Mouse (Mus musculus) lung, postnatal 14 days (tissue): ENCODE data around the gene Lepr.

Experiments
- DNase-seq: peaks from one replicate; pipeline ENCODE4 v3.0.0; 2021

The Lepr gene

GRCm38 (mm10) chr4:101717367-101718121 is at the start of gene Lepr:
TSS of gene Lepr (plus strand) at chr4:101717404.
- peak; percentile 46 for DNase-seq

DNA sequence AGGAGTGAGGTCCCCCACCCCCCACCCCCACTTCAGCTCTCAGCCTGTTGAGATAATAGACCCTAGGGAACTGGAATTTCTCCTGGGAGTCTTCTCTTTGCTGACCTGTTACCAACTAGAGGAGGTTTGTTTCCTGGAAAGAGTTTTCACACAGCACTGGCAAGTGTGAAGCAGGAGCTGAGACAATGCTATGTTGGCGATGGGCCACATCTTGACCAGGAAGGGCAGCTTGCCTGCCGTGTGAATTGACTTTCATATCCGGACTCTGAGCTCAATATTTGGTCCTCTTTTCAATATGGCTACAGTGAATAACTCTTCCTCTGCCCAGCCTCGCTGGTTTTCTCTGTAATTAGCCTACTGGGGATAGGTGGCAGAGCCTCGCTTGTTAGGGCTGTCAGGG is 48.0 kb upstream of the Lepr start:
- no peak for DNase-seq

DNA sequence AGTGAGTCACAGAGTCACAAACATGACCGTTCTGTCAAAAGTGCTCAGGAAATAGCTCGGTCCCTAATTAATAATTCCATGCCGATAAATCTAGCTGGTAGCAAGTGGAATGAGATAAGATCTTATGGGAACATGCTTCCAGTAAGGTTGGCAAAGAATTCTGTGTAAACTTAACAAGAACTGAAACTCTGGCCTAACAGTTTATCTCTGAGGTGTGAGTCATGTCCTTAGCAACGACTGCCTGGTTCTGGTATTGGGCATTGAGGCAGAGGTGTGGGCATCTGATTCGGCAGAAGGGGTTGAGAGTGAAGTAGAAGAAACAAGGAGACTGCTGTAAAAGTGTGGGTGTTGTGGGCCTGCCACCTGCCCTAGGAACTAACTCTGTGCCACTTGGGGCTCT is 47.4 kb upstream of the Lepr start:
- no peak for DNase-seq

DNA sequence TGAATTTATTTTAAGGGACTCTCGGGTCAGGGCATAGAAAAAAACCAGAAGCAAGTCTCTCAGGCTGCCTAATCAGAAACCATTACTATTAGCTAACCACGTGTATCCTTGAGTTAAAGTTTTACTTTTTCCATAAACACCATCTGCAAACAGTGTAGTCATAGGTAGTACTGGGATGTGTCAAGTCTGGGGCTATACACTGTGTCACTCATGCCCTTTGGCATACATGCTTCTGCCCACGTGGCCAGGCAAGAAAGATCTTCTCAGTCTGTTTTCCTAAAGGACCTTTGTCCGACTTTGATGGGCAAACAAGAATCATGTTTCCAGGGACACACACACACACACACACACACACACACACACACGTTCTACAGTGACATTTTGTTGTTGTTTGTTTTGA is 42.4 kb upstream of the Lepr start:
- no peak for DNase-seq

- DNase-seq, result peak; percentile 41
Measured at GRCm38 (mm10) chr4:101675726-101676125, 41.5 kb upstream of the Lepr start.

DNA sequence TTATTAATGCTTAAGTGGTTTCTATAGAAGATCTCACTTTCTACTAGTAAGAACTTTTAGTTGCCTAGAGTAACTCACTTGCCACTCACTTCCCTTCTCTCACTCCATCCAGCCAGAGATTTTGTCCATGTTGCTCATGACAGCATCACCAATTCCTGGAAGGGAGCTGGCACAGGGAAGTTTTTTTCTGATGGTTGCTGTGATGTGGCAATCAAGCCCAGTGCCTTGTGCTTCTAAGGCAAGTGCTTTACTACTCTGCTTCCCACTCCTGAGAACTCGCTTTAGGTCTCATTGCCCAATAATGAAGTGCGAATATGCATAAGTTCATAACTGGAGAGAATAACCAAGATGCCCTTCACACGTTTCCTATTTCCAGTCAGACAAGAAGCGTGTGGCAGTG is 34.6 kb upstream of the Lepr start:
- no peak for DNase-seq

DNA sequence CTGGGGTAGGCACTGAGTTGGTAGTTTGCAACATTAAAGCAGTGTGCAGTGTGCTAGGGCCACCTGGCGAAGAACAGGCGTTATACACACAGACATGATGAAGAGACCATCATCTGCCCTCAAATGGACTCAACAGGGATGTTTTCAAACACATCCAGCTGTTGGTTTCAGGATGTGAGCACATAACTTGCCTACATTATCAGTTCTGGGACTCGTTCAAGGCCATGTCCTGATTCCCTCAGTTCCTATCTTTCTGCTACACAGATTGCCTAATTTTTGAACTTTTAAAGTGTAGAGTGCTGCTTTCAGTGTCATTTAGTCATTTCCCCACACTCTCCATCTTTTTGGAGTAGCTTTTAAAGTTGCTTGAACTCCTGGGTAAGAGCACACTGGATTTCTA is 34.1 kb upstream of the Lepr start:
- no peak for DNase-seq

- no peak for DNase-seq
Measured at GRCm38 (mm10) chr4:101684821-101685220, 32.4 kb upstream of the Lepr start.

- DNase-seq, result no peak
Measured at GRCm38 (mm10) chr4:101686227-101686810, 30.9 kb upstream of the Lepr start.

GRCm38 (mm10) chr4:101689241-101689640 is 28.0 kb upstream of the Lepr start:
- DNase-seq, result no peak

DNA sequence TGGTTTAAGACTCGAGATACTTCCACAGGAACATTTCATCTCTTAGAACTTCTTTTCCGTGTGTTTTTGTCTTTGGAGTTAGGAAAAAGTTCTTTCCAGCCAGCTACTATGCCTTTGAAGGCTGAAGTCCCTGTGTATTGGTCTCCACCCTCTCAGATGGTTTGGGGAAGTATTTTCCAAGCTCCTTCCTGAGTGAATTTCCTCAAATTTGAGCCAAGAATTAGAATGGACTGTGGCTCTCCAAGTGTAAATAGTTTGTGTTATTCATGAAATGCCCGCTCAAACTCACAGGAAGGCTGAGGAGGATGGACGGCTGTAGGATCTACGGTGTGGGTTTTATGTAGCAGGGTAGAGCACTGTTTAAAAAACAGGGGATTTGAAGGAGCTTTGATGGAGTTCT is 27.6 kb upstream of the Lepr start:
- DNase-seq, result no peak

GRCm38 (mm10) chr4:101692892-101693291 is 24.3 kb upstream of the Lepr start:
- DNase-seq, result peak; percentile 51

DNA sequence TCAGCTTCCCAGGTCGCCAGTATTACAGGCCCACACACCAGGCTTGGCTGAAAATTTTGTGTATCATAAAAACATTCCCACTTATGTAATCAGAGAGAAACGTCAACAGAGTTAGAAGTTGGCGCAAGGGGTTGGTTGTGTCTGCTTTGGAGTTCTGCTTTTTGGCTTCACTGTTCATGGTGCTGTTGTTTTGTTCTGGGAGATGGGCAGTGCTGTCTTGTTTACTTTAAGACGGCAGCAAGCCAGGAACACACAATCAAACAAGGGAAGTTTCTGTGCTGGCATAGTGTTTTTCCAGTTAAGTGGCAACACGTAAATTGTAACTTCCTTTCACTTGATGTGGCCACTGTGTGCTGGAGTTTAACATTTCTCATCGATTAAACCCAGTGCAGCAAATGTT is 22.7 kb upstream of the Lepr start:
- peak; percentile 73 for DNase-seq

DNA sequence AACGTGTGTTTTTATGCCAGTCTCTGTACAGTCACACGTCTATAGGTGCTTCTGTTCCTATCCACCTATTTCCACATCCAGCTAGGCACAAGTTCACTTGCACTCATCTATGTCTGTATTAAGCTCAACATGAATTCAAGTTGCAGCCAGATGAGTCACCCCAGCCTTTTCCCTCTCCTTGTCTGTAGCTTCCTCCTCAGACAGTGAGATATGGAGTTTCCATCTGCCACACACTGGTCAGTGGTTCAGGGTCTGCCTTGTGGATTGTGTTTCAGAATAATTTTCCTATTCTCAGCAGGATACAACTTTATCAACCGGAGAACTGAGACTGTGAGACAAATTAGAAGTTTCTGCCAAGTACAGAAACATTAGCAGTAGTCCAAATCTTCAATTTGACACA is 20.0 kb upstream of the Lepr start:
- DNase-seq, result no peak

- DNase-seq, result peak; percentile 50
Measured at GRCm38 (mm10) chr4:101699423-101699822, 17.8 kb upstream of the Lepr start.

DNA sequence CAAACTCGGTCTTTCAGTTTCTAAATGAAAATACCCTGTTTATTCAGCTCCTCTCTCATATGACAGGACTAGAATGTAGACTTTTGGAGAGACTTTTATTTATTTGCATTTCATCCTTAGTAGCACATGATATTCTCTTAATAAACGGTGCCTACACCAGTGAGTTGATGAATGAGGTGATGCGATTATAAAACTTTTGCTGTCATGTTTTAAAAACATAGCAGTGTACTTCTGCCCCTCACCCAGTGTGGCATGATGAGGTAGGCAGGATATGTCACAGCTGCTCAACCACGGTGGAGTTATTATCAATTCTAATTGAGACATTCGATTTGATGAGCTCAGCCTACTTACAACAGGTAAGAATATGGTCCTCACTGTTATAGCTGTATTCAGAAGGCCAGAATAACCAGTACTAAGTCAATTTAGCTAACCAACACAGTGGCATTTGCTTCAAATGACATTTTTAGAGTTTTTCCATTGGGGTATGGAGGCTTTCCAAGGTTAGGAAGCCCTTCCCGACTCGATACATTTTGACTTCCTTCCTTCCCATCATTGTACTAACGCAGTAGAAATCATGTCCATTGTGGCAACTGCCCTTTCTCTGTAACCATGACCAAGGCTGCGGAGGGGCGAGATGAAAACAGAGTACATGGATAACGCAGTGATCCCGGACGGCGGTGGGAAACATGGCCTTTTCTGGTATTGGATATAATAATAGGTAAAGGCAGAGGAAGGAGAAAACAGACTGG is 16.1 kb upstream of the Lepr start:
- DNase-seq, result peak; percentile 42

- no peak for DNase-seq
Measured at GRCm38 (mm10) chr4:101705325-101705724, 11.9 kb upstream of the Lepr start.

- DNase-seq, result no peak
Measured at GRCm38 (mm10) chr4:101707234-101707633, 10.0 kb upstream of the Lepr start.

- no peak for DNase-seq
Measured at GRCm38 (mm10) chr4:101707953-101708352, 9.3 kb upstream of the Lepr start.

- no peak for DNase-seq
Measured at GRCm38 (mm10) chr4:101710361-101710760, 6.8 kb upstream of the Lepr start.

- no peak for DNase-seq
Measured at GRCm38 (mm10) chr4:101711100-101711499, 6.1 kb upstream of the Lepr start.

DNA sequence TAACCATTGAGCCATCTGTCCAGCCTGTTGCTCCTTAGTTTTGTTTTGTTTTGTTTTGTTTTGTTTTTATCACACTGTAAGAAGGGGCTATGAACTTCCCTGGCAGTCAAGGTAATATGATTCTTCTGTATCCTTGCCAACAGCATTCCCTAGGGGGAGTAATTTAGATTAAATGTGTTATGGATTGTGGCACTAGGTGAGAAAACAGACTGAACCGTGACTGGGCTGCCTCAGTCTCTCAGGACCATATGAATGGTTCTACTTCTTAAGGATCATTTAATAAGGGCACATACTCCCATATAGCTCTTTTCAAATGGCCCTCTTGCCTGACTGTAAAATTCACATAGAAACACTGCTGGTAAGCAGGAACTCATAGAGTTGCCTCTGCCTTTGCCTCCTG is 4.6 kb upstream of the Lepr start:
- DNase-seq, result no peak

GRCm38 (mm10) chr4:101715302-101715701 is 1.9 kb upstream of the Lepr start:
- no peak for DNase-seq

- no peak for DNase-seq
Measured at GRCm38 (mm10) chr4:101715805-101716204, 1.4 kb upstream of the Lepr start.
